Mouse (Mus musculus) heart, adult 11 months (tissue): ENCODE measurements around the gene Asic3.

ENCODE experiments used
- DNase-seq: peaks from one replicate; pipeline ENCODE4 v3.0.0; 2022

Asic3 gene

GRCm38 (mm10) chr5:24453283-24453984, 40.2 kb downstream of the Asic3 start:
- no peak for DNase-seq

GRCm38 (mm10) chr5:24453985-24454303, 40.8 kb downstream of the Asic3 start:
- DNase-seq = peak; percentile 94

GRCm38 (mm10) chr5:24455076-24455475, 41.9 kb downstream of the Asic3 start:
- DNase-seq = no peak

- peak; percentile 93 for DNase-seq
Observed at GRCm38 (mm10) chr5:24455613-24456012, 42.4 kb downstream of the Asic3 start.

- DNase-seq = no peak
Observed at GRCm38 (mm10) chr5:24466762-24467161, 53.6 kb downstream of the Asic3 start.
